Mouse (Mus musculus): ENCODE data around the gene Zc2hc1b. TPM values are rescaled to one million over a fixed set of nuclear protein-coding genes. Genes with fewer than 3 reads are reported as not detected.

Gene Zc2hc1b
- polyA plus RNA-seq, 1 experiment from 2014 or later: not detected

- Histone ChIP-seq H3K27me3 (ENCODE audit: control insufficient read depth, insufficient read depth, low read length) (no peaks in the 10 kb centered on the region), H3K4me2 (ENCODE audit: low read depth, low read length) (no peak overlapping the region), H3K4me3 (ENCODE audit: low read length) (no peak overlapping the region), H3K4me1 (ENCODE audit: control insufficient read depth, insufficient read depth, low read length) (no peaks in the 10 kb centered on the region), H3K27ac (ENCODE audit: low read length) (no peak overlapping the region), H3K9ac (ENCODE audit: low read length) (no peak overlapping the region), H3K36me3 (ENCODE audit: control insufficient read depth, insufficient read depth) (peaks cover 56% of the 10 kb centered on the region), H3K9me3 (replicated peaks; ENCODE audit: control insufficient read depth, low read length) (no peaks in the 10 kb centered on the region)
- no peak for ATAC-seq (replicated peaks; ENCODE audit: extremely low read depth, insufficient read depth, low FRiP score)
- WGBS: 78% methylated on average over 4 of the region's 4 CpGs
These were observed 6.4 kb upstream of the Zc2hc1b start for GRCm38 (mm10) chr10:13184170-13184766.

- no peak overlapping the region for H3K4me2 ChIP-seq (ENCODE audit: low read depth, low read length)
- no peak overlapping the region for H3K9ac ChIP-seq (ENCODE audit: low read length)
- H3K9me3 ChIP-seq (replicated peaks; ENCODE audit: control insufficient read depth, low read length): no peaks in the 10 kb centered on the region
- no peak overlapping the region for H3K27ac ChIP-seq (ENCODE audit: low read length)
- 44% methylated on average over 7 of the region's 7 CpGs for WGBS
- peaks cover 61% of the 10 kb centered on the region for H3K36me3 ChIP-seq (ENCODE audit: control insufficient read depth, insufficient read depth)
- no peaks in the 10 kb centered on the region for H3K4me1 ChIP-seq (ENCODE audit: control insufficient read depth, insufficient read depth, low read length)
- H3K4me3 ChIP-seq (ENCODE audit: low read length): no peak overlapping the region
- no peak for ATAC-seq (replicated peaks; ENCODE audit: extremely low read depth, insufficient read depth, low FRiP score)
- no peaks in the 10 kb centered on the region for H3K27me3 ChIP-seq (ENCODE audit: control insufficient read depth, insufficient read depth, low read length)
These were observed 2.4 kb upstream of the Zc2hc1b start for GRCm38 (mm10) chr10:13180211-13180610.

- H3K9ac ChIP-seq (ENCODE audit: low read length): no peak overlapping the region
- ATAC-seq (replicated peaks; ENCODE audit: extremely low read depth, insufficient read depth, low FRiP score): no peak
- H3K4me1 ChIP-seq (ENCODE audit: control insufficient read depth, insufficient read depth, low read length): peaks cover 4% of the 10 kb centered on the region; the same call in 1 of the 2 replicates
- H3K4me3 ChIP-seq (ENCODE audit: low read length): no peak overlapping the region
- H3K27me3 ChIP-seq (ENCODE audit: control insufficient read depth, insufficient read depth, low read length): no peaks in the 10 kb centered on the region
- no peaks in the 10 kb centered on the region for H3K9me3 ChIP-seq (replicated peaks; ENCODE audit: control insufficient read depth, low read length)
- H3K36me3 ChIP-seq (ENCODE audit: control insufficient read depth, insufficient read depth): peaks cover 35% of the 10 kb centered on the region
- no peak overlapping the region for H3K27ac ChIP-seq (ENCODE audit: low read length)
- no peak overlapping the region for H3K4me2 ChIP-seq (ENCODE audit: low read depth, low read length)
- 84% methylated on average over 7 of the region's 7 CpGs for WGBS
These were observed 2.0 kb downstream of the Zc2hc1b start for GRCm38 (mm10) chr10:13175866-13176265.

- no peaks in the 10 kb centered on the region for H3K27me3 ChIP-seq (ENCODE audit: control insufficient read depth, insufficient read depth, low read length)
- H3K9me3 ChIP-seq (replicated peaks; ENCODE audit: control insufficient read depth, low read length): no peaks in the 10 kb centered on the region
- H3K36me3 ChIP-seq (ENCODE audit: control insufficient read depth, insufficient read depth): peaks cover 12% of the 10 kb centered on the region
- H3K4me3 ChIP-seq (ENCODE audit: low read length): no peak overlapping the region
- peak; percentile 39 for ATAC-seq (replicated peaks; ENCODE audit: extremely low read depth, insufficient read depth, low FRiP score)
- peaks cover 16% of the 10 kb centered on the region for H3K4me1 ChIP-seq (ENCODE audit: control insufficient read depth, insufficient read depth, low read length)
- no peak overlapping the region for H3K4me2 ChIP-seq (ENCODE audit: low read depth, low read length)
- WGBS: 43% methylated on average over 10 of the region's 10 CpGs
- no peak overlapping the region for H3K9ac ChIP-seq (ENCODE audit: low read length)
- H3K27ac ChIP-seq (ENCODE audit: low read length): peak overlapping the region; percentile 45
These were observed 5.0 kb downstream of the Zc2hc1b start for GRCm38 (mm10) chr10:13172798-13173221.

- Histone ChIP-seq H3K9ac (ENCODE audit: low read length) (no peak overlapping the region), H3K4me1 (ENCODE audit: control insufficient read depth, insufficient read depth, low read length) (peaks cover 16% of the 10 kb centered on the region), H3K36me3 (ENCODE audit: control insufficient read depth, insufficient read depth) (no peaks in the 10 kb centered on the region), H3K9me3 (replicated peaks; ENCODE audit: control insufficient read depth, low read length) (no peaks in the 10 kb centered on the region), H3K4me3 (ENCODE audit: low read length) (no peak overlapping the region), H3K27ac (ENCODE audit: low read length) (peak overlapping the region; percentile 64), H3K4me2 (ENCODE audit: low read depth, low read length) (no peak overlapping the region), H3K27me3 (ENCODE audit: control insufficient read depth, insufficient read depth, low read length) (no peaks in the 10 kb centered on the region)
- ATAC-seq (replicated peaks; ENCODE audit: extremely low read depth, insufficient read depth, low FRiP score): no peak
- 41% methylated on average over 2 of the region's 2 CpGs for WGBS
These were observed 6.4 kb downstream of the Zc2hc1b start for GRCm38 (mm10) chr10:13171461-13171860.

- 35% methylated on average over 12 of the region's 12 CpGs for WGBS
- no peak for ATAC-seq (replicated peaks; ENCODE audit: extremely low read depth, insufficient read depth, low FRiP score)
- H3K4me2 ChIP-seq (ENCODE audit: low read depth, low read length): no peak overlapping the region
- no peaks in the 10 kb centered on the region for H3K36me3 ChIP-seq (ENCODE audit: control insufficient read depth, insufficient read depth)
- no peak overlapping the region for H3K4me3 ChIP-seq (ENCODE audit: low read length)
- H3K9me3 ChIP-seq (replicated peaks; ENCODE audit: control insufficient read depth, low read length): no peaks in the 10 kb centered on the region
- peak overlapping the region; percentile 64 for H3K27ac ChIP-seq (ENCODE audit: low read length)
- no peaks in the 10 kb centered on the region for H3K27me3 ChIP-seq (ENCODE audit: control insufficient read depth, insufficient read depth, low read length)
- H3K9ac ChIP-seq (ENCODE audit: low read length): peak overlapping the region; percentile 31; the same call in 1 of the 2 replicates
- H3K4me1 ChIP-seq (ENCODE audit: control insufficient read depth, insufficient read depth, low read length): peaks cover 16% of the 10 kb centered on the region
These were observed 6.9 kb downstream of the Zc2hc1b start for GRCm38 (mm10) chr10:13170739-13171448.

GRCm38 (mm10) chr10:13168461-13168860 lies 9.4 kb downstream of the Zc2hc1b start:
- H3K27me3 ChIP-seq (ENCODE audit: control insufficient read depth, insufficient read depth, low read length): no peaks in the 10 kb centered on the region
- H3K4me1 ChIP-seq (ENCODE audit: control insufficient read depth, insufficient read depth, low read length): peaks cover 16% of the 10 kb centered on the region
- H3K4me3 ChIP-seq (ENCODE audit: low read length): no peak overlapping the region
- peaks cover 2% of the 10 kb centered on the region; the same call in 1 of the 2 replicates for H3K9me3 ChIP-seq (replicated peaks; ENCODE audit: control insufficient read depth, low read length)
- H3K9ac ChIP-seq (ENCODE audit: low read length): no peak overlapping the region
- H3K4me2 ChIP-seq (ENCODE audit: low read depth, low read length): no peak overlapping the region
- 59% methylated on average over 5 of the region's 5 CpGs for WGBS
- peak overlapping the region; percentile 62 for H3K27ac ChIP-seq (ENCODE audit: low read length)
- no peak for ATAC-seq (replicated peaks; ENCODE audit: extremely low read depth, insufficient read depth, low FRiP score)
- H3K36me3 ChIP-seq (ENCODE audit: control insufficient read depth, insufficient read depth): no peaks in the 10 kb centered on the region

GRCm38 (mm10) chr10:13162031-13162430 lies 15.8 kb downstream of the Zc2hc1b start:
- Histone ChIP-seq H3K27me3 (ENCODE audit: control insufficient read depth, insufficient read depth, low read length) (no peaks in the 10 kb centered on the region), H3K4me3 (ENCODE audit: low read length) (no peak overlapping the region), H3K4me1 (ENCODE audit: control insufficient read depth, insufficient read depth, low read length) (peaks cover 6% of the 10 kb centered on the region), H3K36me3 (ENCODE audit: control insufficient read depth, insufficient read depth) (no peaks in the 10 kb centered on the region), H3K9me3 (replicated peaks; ENCODE audit: control insufficient read depth, low read length) (peaks cover 6% of the 10 kb centered on the region; the same call in 1 of the 2 replicates), H3K27ac (ENCODE audit: low read length) (no peak overlapping the region; the same call in 1 of the 2 replicates), H3K9ac (ENCODE audit: low read length) (no peak overlapping the region; the same call in 1 of the 2 replicates), H3K4me2 (ENCODE audit: low read depth, low read length) (peak overlapping the region; percentile 9; the same call in 1 of the 2 replicates)
- ATAC-seq (replicated peaks; ENCODE audit: extremely low read depth, insufficient read depth, low FRiP score): no peak
- 32% methylated on average over 4 of the region's 4 CpGs for WGBS

- no peaks in the 10 kb centered on the region for H3K36me3 ChIP-seq (ENCODE audit: control insufficient read depth, insufficient read depth)
- WGBS: 96% methylated on average over 4 of the region's 4 CpGs
- no peak overlapping the region for H3K4me2 ChIP-seq (ENCODE audit: low read depth, low read length)
- no peak overlapping the region for H3K4me3 ChIP-seq (ENCODE audit: low read length)
- peaks cover 6% of the 10 kb centered on the region for H3K4me1 ChIP-seq (ENCODE audit: control insufficient read depth, insufficient read depth, low read length)
- H3K27me3 ChIP-seq (ENCODE audit: control insufficient read depth, insufficient read depth, low read length): no peaks in the 10 kb centered on the region
- no peak overlapping the region for H3K9ac ChIP-seq (ENCODE audit: low read length)
- H3K27ac ChIP-seq (ENCODE audit: low read length): no peak overlapping the region
- H3K9me3 ChIP-seq (replicated peaks; ENCODE audit: control insufficient read depth, low read length): peaks cover 6% of the 10 kb centered on the region; the same call in 1 of the 2 replicates
- ATAC-seq (replicated peaks; ENCODE audit: extremely low read depth, insufficient read depth, low FRiP score): no peak
These were observed 16.9 kb downstream of the Zc2hc1b start for GRCm38 (mm10) chr10:13160913-13161312.

Measured in heart, embryonic 16.5 days (tissue).